ENCODE assay signal across 24 mouse cellular contexts in the genomic region with DNA sequence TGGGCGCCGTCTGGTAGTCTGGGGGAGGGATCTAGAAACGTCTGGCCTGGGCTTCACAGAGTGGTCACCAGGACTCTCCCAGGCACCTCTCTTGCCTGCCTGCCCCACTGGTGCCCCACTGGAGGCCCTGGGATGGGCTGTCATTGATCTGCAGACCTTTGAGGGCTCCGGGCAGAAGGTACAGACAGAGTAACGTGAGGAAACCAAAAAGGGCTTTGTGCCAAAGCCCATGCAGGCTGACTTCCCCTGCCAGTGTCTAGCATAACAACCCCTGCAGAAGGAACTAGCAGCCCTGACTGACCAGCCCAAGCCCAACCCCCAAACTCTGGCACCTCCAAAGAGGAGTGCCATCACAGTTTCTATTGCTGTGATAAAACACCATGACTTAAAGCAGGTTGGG. TPM values are rescaled to one million over a fixed set of nuclear protein-coding genes. Genes with fewer than 3 reads are reported as not detected.
DNase-seq lines count a peak whose midpoint lies in the region; ATAC-seq and TF ChIP-seq lines count a peak whose summit lies in the region.
"Had no signal": no experiment of that assay in that cellular context is flagged by ENCODE, and none has a peak within 500 bp of the region (broad histone marks: within the 10 kb centered on the region; RNA-seq: fewer than 3 reads in every experiment).

No protein-coding gene starts in this region.

- H3K4me1 ChIP-seq in cerebellum, adult 2 months (ENCODE audit: control insufficient read depth, insufficient read depth, low read length), result no peaks in the 10 kb centered on the region
- H3K4me1 ChIP-seq in lung, embryonic 15.5 days, result 0 out of 2 replicates have a peak, but pooled peaks cover 2% of the 10 kb centered on the region
- H3K4me1 ChIP-seq in lung, postnatal 0 days (ENCODE audit: insufficient read depth, low read depth, low read length), result no peaks in the 10 kb centered on the region
- no peaks in the 10 kb centered on the region for H3K4me1 ChIP-seq in stomach, embryonic 16.5 days (ENCODE audit: control insufficient read depth, insufficient read depth, low read length)
- H3K4me1 ChIP-seq in stomach, postnatal 0 days (replicated peaks; ENCODE audit: control insufficient read depth, insufficient read depth), result no peaks in the 10 kb centered on the region

- H3K27ac ChIP-seq in cerebellum, adult 2 months (ENCODE audit: insufficient read depth, low read length), result no peak overlapping the region
- H3K27ac ChIP-seq in lung, embryonic 15.5 days, result no peak overlapping the region
- no peak overlapping the region for H3K27ac ChIP-seq in lung, postnatal 0 days (ENCODE audit: low read length)
- no peak overlapping the region for H3K27ac ChIP-seq in stomach, embryonic 16.5 days (ENCODE audit: low read length)
- H3K27ac ChIP-seq in stomach, postnatal 0 days (replicated peaks), result no peak overlapping the region

- no peak for TF ChIP-seq CTCF in cerebellum, adult 2 months (IDR thresholded peaks at IDR 0.05; ENCODE audit: borderline replicate concordance, insufficient read depth, low read depth, low read length)
- TF ChIP-seq CTCF in lung, postnatal 0 days (IDR thresholded peaks at IDR 0.05), result no peak
- no peak for TF ChIP-seq CTCF in stomach, postnatal 0 days (IDR thresholded peaks at IDR 0.05; ENCODE audit: low read depth)

- DNase-seq in cerebellum, postnatal 10 days, result peak; percentile 48 to 53
- no peak for DNase-seq in cerebellum, adult 2 months
- peak; percentile 87 for DNase-seq in heart, adult 11 months
- DNase-seq in heart, postnatal 4 days, result no peak
- DNase-seq in lung, postnatal 0 days (ENCODE audit: low spot score), result no peak
- DNase-seq in stomach, postnatal 0 days (ENCODE audit: low spot score), result no peak
- DNase-seq: adrenal gland, adult 2 months; adrenal gland, adult 8-10 months; adrenal gland, postnatal 10 days; adrenal gland, postnatal 14 days; adrenal gland, postnatal 25 days; adrenal gland, postnatal 36 days; B cell, adult 2 months; cerebellum, adult 11 months; cerebellum, adult 11-12 months had no signal

- no peak overlapping the region for H3K4me3 ChIP-seq in cerebellum, adult 2 months (replicated peaks; ENCODE audit: insufficient read depth, low read depth, low read length)
- H3K4me3 ChIP-seq in lung, embryonic 15.5 days, result no peak overlapping the region
- H3K4me3 ChIP-seq in lung, postnatal 0 days (ENCODE audit: low read depth, low read length), result no peak overlapping the region
- no peak overlapping the region for H3K4me3 ChIP-seq in stomach, embryonic 16.5 days (replicated peaks; ENCODE audit: low read length)
- no peak overlapping the region for H3K4me3 ChIP-seq in stomach, postnatal 0 days (ENCODE audit: low read depth, low read length)

- H3K4me2 ChIP-seq in lung, embryonic 15.5 days, result no peak overlapping the region
- no peak overlapping the region for H3K4me2 ChIP-seq in lung, postnatal 0 days (replicated peaks; ENCODE audit: low read depth, low read length)
- H3K4me2 ChIP-seq in stomach, embryonic 16.5 days (ENCODE audit: low read depth, low read length), result no peak overlapping the region
- H3K4me2 ChIP-seq in stomach, postnatal 0 days (replicated peaks; ENCODE audit: low read depth), result no peak overlapping the region

- WGBS in cerebellum, adult 2 months, result 26% methylated on average over 5 of the region's 5 CpGs
- WGBS in lung, embryonic 15.5 days, result 66% methylated on average over 5 of the region's 5 CpGs
- whole genome bisulfite sequencing in lung, postnatal 0 days, result 72% methylated on average over 5 of the region's 5 CpGs
- WGBS in stomach, embryonic 16.5 days, result 66% methylated on average over 5 of the region's 5 CpGs
- WGBS in stomach, postnatal 0 days, result 77% methylated on average over 5 of the region's 5 CpGs

- no peaks in the 10 kb centered on the region for H3K27me3 ChIP-seq in cerebellum, adult 2 months (ENCODE audit: control insufficient read depth, insufficient read depth, low read length)
- 0 out of 2 replicates have a peak, but pooled peaks cover 5% of the 10 kb centered on the region for H3K27me3 ChIP-seq in lung, embryonic 15.5 days
- H3K27me3 ChIP-seq in lung, postnatal 0 days (replicated peaks; ENCODE audit: insufficient read depth, low read length), result no peaks in the 10 kb centered on the region
- H3K27me3 ChIP-seq in stomach, embryonic 16.5 days (ENCODE audit: control insufficient read depth, insufficient read depth, low read length), result no peaks in the 10 kb centered on the region
- no peaks in the 10 kb centered on the region for H3K27me3 ChIP-seq in stomach, postnatal 0 days (ENCODE audit: control insufficient read depth, insufficient read depth, low read length)
- H3K27me3 ChIP-seq: Patski had no signal

- TF ChIP-seq EP300 in lung, postnatal 0 days (IDR thresholded peaks at IDR 0.05), result no peak
- TF ChIP-seq EP300 in stomach, postnatal 0 days (optimal IDR thresholded peaks at IDR 0.05), result no peak

- H3K9me3 ChIP-seq in lung, embryonic 15.5 days, result no peaks in the 10 kb centered on the region
- H3K9me3 ChIP-seq in lung, postnatal 0 days (ENCODE audit: low read length), result no peaks in the 10 kb centered on the region
- no peaks in the 10 kb centered on the region for H3K9me3 ChIP-seq in stomach, embryonic 16.5 days (replicated peaks; ENCODE audit: control insufficient read depth, low read length)
- H3K9me3 ChIP-seq in stomach, postnatal 0 days (ENCODE audit: control insufficient read depth, low read length), result no peaks in the 10 kb centered on the region
- H3K9me3 ChIP-seq: G1E had no signal

- TF ChIP-seq POLR2A in cerebellum, adult 2 months (IDR thresholded peaks at IDR 0.05; ENCODE audit: borderline replicate concordance, insufficient read depth, low read length), result no peak

- H3K9ac ChIP-seq in lung, embryonic 15.5 days, result no peak overlapping the region
- no peak overlapping the region for H3K9ac ChIP-seq in lung, postnatal 0 days (replicated peaks; ENCODE audit: low read depth)
- H3K9ac ChIP-seq in stomach, embryonic 16.5 days (ENCODE audit: low read length), result no peak overlapping the region
- no peak overlapping the region for H3K9ac ChIP-seq in stomach, postnatal 0 days (ENCODE audit: low read length)

- H3K36me3 ChIP-seq in lung, embryonic 15.5 days, result no peaks in the 10 kb centered on the region
- H3K36me3 ChIP-seq in lung, postnatal 0 days (ENCODE audit: insufficient read depth, low read length), result no peaks in the 10 kb centered on the region
- H3K36me3 ChIP-seq in stomach, embryonic 16.5 days (ENCODE audit: control insufficient read depth, insufficient read depth, low read length), result no peaks in the 10 kb centered on the region
- no peaks in the 10 kb centered on the region for H3K36me3 ChIP-seq in stomach, postnatal 0 days (ENCODE audit: control insufficient read depth, insufficient read depth, low read length)
- H3K36me3 ChIP-seq: G1E had no signal

- 0 out of 2 replicates have a peak, but pooled peaks have one; percentile 12 for ATAC-seq in lung, embryonic 15.5 days (ENCODE audit: borderline replicate concordance, extremely low read depth, low FRiP score, low TSS enrichment)
- ATAC-seq in lung, postnatal 0 days, result no peak
- ATAC-seq in stomach, embryonic 16.5 days (ENCODE audit: insufficient read depth, low FRiP score), result 0 out of 2 replicates have a peak, but pooled peaks have one; percentile 22
- ATAC-seq in stomach, postnatal 0 days (ENCODE audit: low FRiP score, low TSS enrichment), result no peak
- ATAC-seq: activated CD4-positive, CD25-positive, alpha-beta regulatory T cell, adult 4 months; CD4-positive, CD25-positive, alpha-beta regulatory T cell, adult 4 months; Patski had no signal

RNA-seq across cellular contexts. Expression of a gene that starts 15.1 kb away (rescaled TPM):
- 0.23 and 0.25 TPM in 2 replicates for polyA plus RNA-seq in cerebellum, adult 2 months (2012; rRNA removed)
- under 1 TPM; 0.14 to 0.18 TPM for total RNA-seq in heart, postnatal 4 days (2021)
- polyA plus RNA-seq in lung, embryonic 15.5 days (2015; fragmentation: Nextera tagmentation; extraction: Ambion mirVana), result 0.43 and 0.62 TPM in 2 replicates
- 0.11 and 0.13 TPM in 2 replicates for polyA plus RNA-seq in lung, postnatal 0 days (2015; fragmentation: Nextera tagmentation; extraction: Ambion mirVana)
- polyA plus RNA-seq in stomach, embryonic 16.5 days (2015; fragmentation: Nextera tagmentation; extraction: Ambion mirVana), result 0.46 and 0.81 TPM in 2 replicates
- polyA plus RNA-seq in stomach, postnatal 0 days (2015; fragmentation: Nextera tagmentation; extraction: Ambion mirVana), result 0.42 and 0.45 TPM in 2 replicates
- total RNA-seq: adrenal gland, postnatal 25 days; G1E; MEL had no signal
- polyA plus RNA-seq: activated CD4-positive, CD25-positive, alpha-beta regulatory T cell, adult 4 months; CD4-positive, CD25-positive, alpha-beta regulatory T cell, adult 4 months; G1E had no signal

RNA-seq across cellular contexts. Expression of a gene that starts 53.2 kb away (rescaled TPM):
- not detected in 2 replicates for polyA plus RNA-seq in cerebellum, adult 2 months (2012; rRNA removed)
- not detected for total RNA-seq in heart, postnatal 4 days (2021)
- polyA plus RNA-seq in lung, embryonic 15.5 days (2015; fragmentation: Nextera tagmentation; extraction: Ambion mirVana), result 0.64 and 0.81 TPM in 2 replicates
- 1.7 and 2.6 TPM in 2 replicates for polyA plus RNA-seq in lung, postnatal 0 days (2015; fragmentation: Nextera tagmentation; extraction: Ambion mirVana)
- 0.09 TPM in 1 of 2 replicates, not detected in the other for polyA plus RNA-seq in stomach, embryonic 16.5 days (2015; fragmentation: Nextera tagmentation; extraction: Ambion mirVana)
- 0.05 and 0.07 TPM in 2 replicates for polyA plus RNA-seq in stomach, postnatal 0 days (2015; fragmentation: Nextera tagmentation; extraction: Ambion mirVana)
- total RNA-seq: adrenal gland, postnatal 10 days; adrenal gland, postnatal 14 days; CH12.LX; MEL had no signal
- polyA plus RNA-seq: activated CD4-positive, CD25-positive, alpha-beta regulatory T cell, adult 4 months; C2C12; CD4-positive, CD25-positive, alpha-beta regulatory T cell, adult 4 months; G1E; Patski had no signal

Comparison
In these comparisons a context has a peak if more than half of its experiments do, and no peak if none do; other contexts are left out.
1. DNase-seq: peak in cerebellum, postnatal 10 days (2 of 2) and heart, adult 11 months (single experiment); none in cerebellum, adult 2 months (0 of 2), heart, postnatal 4 days (single experiment), lung, postnatal 0 days (single experiment) and stomach, postnatal 0 days (single experiment).
2. ATAC-seq: peak in lung, embryonic 15.5 days (single experiment) and stomach, embryonic 16.5 days (single experiment); none in lung, postnatal 0 days (single experiment) and stomach, postnatal 0 days (single experiment).